ENCODE assay signal across 8 mouse cellular contexts in the genomic region with DNA sequence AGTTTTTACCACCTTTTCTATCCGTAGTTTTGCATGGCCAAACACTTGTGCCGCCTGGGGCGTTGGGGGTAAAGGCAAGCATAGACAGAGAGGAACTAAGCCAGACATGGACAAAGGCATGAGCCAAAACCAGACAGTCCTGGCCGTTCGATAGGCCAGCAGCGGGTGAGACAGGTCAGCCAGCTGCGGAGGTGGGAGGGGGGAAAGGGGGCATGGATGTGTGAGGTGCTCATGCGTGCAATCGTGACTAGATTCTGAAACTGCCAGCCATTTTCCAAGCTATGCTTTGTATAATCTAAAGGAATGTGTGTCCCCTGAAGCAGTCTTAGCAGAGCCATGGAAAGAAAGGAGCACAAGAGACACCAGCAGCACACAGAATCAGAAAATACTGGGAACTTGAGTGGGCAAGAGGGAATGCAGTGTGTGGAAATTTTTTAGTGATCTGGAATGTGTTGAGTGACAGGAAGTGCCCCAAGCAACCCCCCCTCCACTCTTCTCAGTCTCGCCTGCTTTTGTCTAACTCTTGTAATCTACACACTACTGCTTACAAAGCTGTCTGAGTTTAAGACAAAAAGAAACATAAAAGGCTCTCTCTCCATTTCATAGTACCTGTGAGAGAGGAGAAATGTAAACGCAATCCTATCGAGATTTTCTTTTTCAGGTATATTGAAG.
DNase-seq lines count a peak whose midpoint lies in the region; ATAC-seq and TF ChIP-seq lines count a peak whose summit lies in the region.

No protein-coding gene starts in this region.

- peak overlapping the region; percentile 70 for H3K9ac ChIP-seq in heart, embryonic 12.5 days
- H3K9ac ChIP-seq in kidney, embryonic 15.5 days = peak overlapping the region; percentile 64
- H3K9ac ChIP-seq in liver, embryonic 14.5 days (replicated peaks) = peak overlapping the region; percentile 70

- H3K27me3 ChIP-seq in heart, embryonic 12.5 days (replicated peaks) = no peaks in the 10 kb centered on the region
- no peaks in the 10 kb centered on the region for H3K27me3 ChIP-seq in kidney, embryonic 15.5 days
- no peaks in the 10 kb centered on the region for H3K27me3 ChIP-seq in liver, embryonic 14.5 days (ENCODE audit: control insufficient read depth, insufficient read depth, low read length)

- 8% methylated on average over 12 of the region's 12 CpGs for WGBS in heart, embryonic 12.5 days
- 2% methylated on average over 12 of the region's 12 CpGs for WGBS in kidney, embryonic 15.5 days
- 11% methylated on average over 12 of the region's 12 CpGs for WGBS in liver, embryonic 14.5 days (ENCODE audit: insufficient replicate concordance)

- no peak for TF ChIP-seq CTCF in liver, embryonic 14.5 days (IDR thresholded peaks at IDR 0.05; ENCODE audit: low read depth)

- peak; percentile 50 to 53 for DNase-seq in B cell, adult 2 months
- DNase-seq in adrenal gland, postnatal 4 days (ENCODE audit: low spot score in 2 of 2) = peak; percentile 24 to 40
- DNase-seq in fat pad, adult 2 months (ENCODE audit: extremely low read depth, low read depth, low spot score) = peak; percentile 37
- DNase-seq in liver, embryonic 14.5 days (ENCODE audit: low read depth in 3 of 3, low spot score in 3 of 3) = no peak
- peak; percentile 88 for DNase-seq in neural tube, embryonic 10.5 days (ENCODE audit: extremely low spot score, low spot score)
- peak; percentile 8 for DNase-seq in telencephalon, adult 2 months (ENCODE audit: low read depth, low spot score)

- peak overlapping the region; percentile 61 for H3K4me2 ChIP-seq in heart, embryonic 12.5 days
- H3K4me2 ChIP-seq in kidney, embryonic 15.5 days = peak overlapping the region; percentile 73
- H3K4me2 ChIP-seq in liver, embryonic 14.5 days (ENCODE audit: low read depth) = peak overlapping the region; percentile 70

- no peaks in the 10 kb centered on the region for H3K9me3 ChIP-seq in heart, embryonic 12.5 days (replicated peaks)
- H3K9me3 ChIP-seq in kidney, embryonic 15.5 days (replicated peaks) = no peaks in the 10 kb centered on the region
- H3K9me3 ChIP-seq in liver, embryonic 14.5 days (ENCODE audit: control insufficient read depth, low read length) = no peaks in the 10 kb centered on the region

- no peaks in the 10 kb centered on the region for H3K36me3 ChIP-seq in heart, embryonic 12.5 days
- no peaks in the 10 kb centered on the region for H3K36me3 ChIP-seq in kidney, embryonic 15.5 days
- no peaks in the 10 kb centered on the region for H3K36me3 ChIP-seq in liver, embryonic 14.5 days (replicated peaks; ENCODE audit: control insufficient read depth, insufficient read depth, low read depth)

- no peak for TF ChIP-seq EP300 in liver, embryonic 14.5 days (IDR thresholded peaks at IDR 0.05; ENCODE audit: low read depth)

- H3K27ac ChIP-seq in heart, embryonic 12.5 days (ENCODE audit: poor library complexity, severe bottlenecking) = peak overlapping the region; percentile 99
- peak overlapping the region; percentile 95 for H3K27ac ChIP-seq in kidney, embryonic 15.5 days
- peak overlapping the region; percentile 18 for H3K27ac ChIP-seq in liver, embryonic 14.5 days

- peaks cover 9% of the 10 kb centered on the region for H3K4me1 ChIP-seq in heart, embryonic 12.5 days (replicated peaks)
- 0 out of 2 replicates have a peak, but pooled peaks cover 7% of the 10 kb centered on the region for H3K4me1 ChIP-seq in kidney, embryonic 15.5 days
- H3K4me1 ChIP-seq in liver, embryonic 14.5 days (replicated peaks; ENCODE audit: control insufficient read depth in 2 of 2, insufficient read depth in 2 of 2, low read length in 1 of 2) = peaks cover 3 to 11% of the 10 kb centered on the region in 2 experiments; a peak in 3 of 4 replicates

- peak overlapping the region; percentile 60 for H3K4me3 ChIP-seq in heart, embryonic 12.5 days
- H3K4me3 ChIP-seq in kidney, embryonic 15.5 days (replicated peaks) = peak overlapping the region; percentile 62
- peak overlapping the region; percentile 55 to 64 for H3K4me3 ChIP-seq in liver, embryonic 14.5 days (ENCODE audit: insufficient read depth in 1 of 2, low read depth in 2 of 2, low read length in 2 of 2)

- ATAC-seq in heart, embryonic 12.5 days (ENCODE audit: insufficient number of reproducible peaks, low FRiP score) = peak; percentile 90
- ATAC-seq in kidney, embryonic 15.5 days (replicated peaks; ENCODE audit: low FRiP score) = peak; percentile 91
- peak; percentile 70 for ATAC-seq in liver, embryonic 14.5 days (ENCODE audit: insufficient read depth)

Comparison
In these comparisons a context has a peak if more than half of its experiments do, and no peak if none do; other contexts are left out.
1. DNase-seq: peak in B cell, adult 2 months (2 of 2), adrenal gland, postnatal 4 days (2 of 2), fat pad, adult 2 months (single experiment), neural tube, embryonic 10.5 days (single experiment) and telencephalon, adult 2 months (single experiment); none in liver, embryonic 14.5 days (0 of 3).
2. H3K27ac ChIP-seq: peak in every context shown above with its lines; median percentile 99 in heart, embryonic 12.5 days; 95 in kidney, embryonic 15.5 days; 18 in liver, embryonic 14.5 days.
3. Peak in every context shown above with its lines, with median percentiles within 50 percentile points of each other: ATAC-seq, H3K4me2 ChIP-seq, H3K4me3 ChIP-seq and H3K9ac ChIP-seq.